Comparison of ENCODE assay signal across 9 mouse cellular contexts in genomic region chr10:80282481-80283441, GRCm38 (mm10). TPM values are rescaled to one million over a fixed set of nuclear protein-coding genes. Genes with fewer than 3 reads are reported as not detected.
DNase-seq lines count a peak whose midpoint lies in the region; ATAC-seq and TF ChIP-seq lines count a peak whose summit lies in the region.
"Had no signal": no experiment of that assay in that cellular context is flagged by ENCODE, and none has a peak within 500 bp of the region (broad histone marks: within the 10 kb centered on the region; RNA-seq: fewer than 3 reads in every experiment).

No protein-coding gene starts in this region.

- H3K4me2 ChIP-seq in heart, embryonic 12.5 days = no peak overlapping the region
- no peak overlapping the region for H3K4me2 ChIP-seq in limb, embryonic 15.5 days
- H3K4me2 ChIP-seq in kidney, postnatal 0 days (ENCODE audit: low read length) = no peak overlapping the region

- peaks cover 22% of the 10 kb centered on the region for H3K4me1 ChIP-seq in heart, embryonic 12.5 days (replicated peaks)
- H3K4me1 ChIP-seq in limb, embryonic 15.5 days = 0 out of 2 replicates have a peak, but pooled peaks cover 6% of the 10 kb centered on the region
- peaks cover 14% of the 10 kb centered on the region; the same call in 1 of the 2 replicates for H3K4me1 ChIP-seq in limb, embryonic 10.5 days
- H3K4me1 ChIP-seq in kidney, postnatal 0 days (replicated peaks; ENCODE audit: insufficient read depth, low read length) = no peaks in the 10 kb centered on the region
- H3K4me1 ChIP-seq in small intestine, adult 2 months (ENCODE audit: control insufficient read depth, insufficient read depth, insufficient read length, low read length) = peaks cover 13% of the 10 kb centered on the region

- H3K9ac ChIP-seq in heart, embryonic 12.5 days = no peak overlapping the region
- H3K9ac ChIP-seq in limb, embryonic 15.5 days = no peak overlapping the region
- H3K9ac ChIP-seq in kidney, postnatal 0 days (ENCODE audit: low read depth, low read length) = no peak overlapping the region

- H3K27ac ChIP-seq in heart, embryonic 12.5 days (ENCODE audit: poor library complexity, severe bottlenecking) = 0 out of 2 replicates have a peak overlapping the region, but pooled peaks have one; percentile 20
- H3K27ac ChIP-seq in limb, embryonic 15.5 days = 0 out of 2 replicates have a peak overlapping the region, but pooled peaks have one; percentile 51
- H3K27ac ChIP-seq in limb, embryonic 10.5 days = no peak overlapping the region
- peak overlapping the region; percentile 82 for H3K27ac ChIP-seq in kidney, postnatal 0 days
- peak overlapping the region; percentile 51; the same call in 1 of the 2 replicates for H3K27ac ChIP-seq in small intestine, adult 2 months (ENCODE audit: insufficient read depth, low read depth, low read length)

- intact Hi-C loops in heart, postnatal 14 days (cut with DNase I) = no loop called here

- TF ChIP-seq POLR2A in small intestine, adult 2 months (IDR thresholded peaks at IDR 0.05; ENCODE audit: low read depth, low read length) = no peak

- no peaks in the 10 kb centered on the region for H3K9me3 ChIP-seq in heart, embryonic 12.5 days (replicated peaks)
- H3K9me3 ChIP-seq in limb, embryonic 15.5 days = no peaks in the 10 kb centered on the region
- H3K9me3 ChIP-seq in limb, embryonic 10.5 days (replicated peaks) = no peaks in the 10 kb centered on the region
- no peaks in the 10 kb centered on the region for H3K9me3 ChIP-seq in kidney, postnatal 0 days (replicated peaks; ENCODE audit: low read length)

- WGBS in heart, embryonic 12.5 days = 84% methylated on average over 20 of the region's 20 CpGs
- 80% methylated on average over 20 of the region's 20 CpGs for WGBS in limb, embryonic 15.5 days
- 91% methylated on average over 20 of the region's 20 CpGs for WGBS in limb, embryonic 10.5 days
- WGBS in kidney, postnatal 0 days = 79% methylated on average over 20 of the region's 20 CpGs
- 44% methylated on average over 20 of the region's 20 CpGs for WGBS in small intestine, adult 2 months

- peaks cover 96% of the 10 kb centered on the region for H3K36me3 ChIP-seq in heart, embryonic 12.5 days
- peaks cover 95% of the 10 kb centered on the region for H3K36me3 ChIP-seq in limb, embryonic 15.5 days
- H3K36me3 ChIP-seq in limb, embryonic 10.5 days = peaks cover 99% of the 10 kb centered on the region
- peaks cover 71% of the 10 kb centered on the region for H3K36me3 ChIP-seq in kidney, postnatal 0 days (ENCODE audit: insufficient read depth, low read length)
- H3K36me3 ChIP-seq in small intestine, adult 2 months (ENCODE audit: control insufficient read depth, insufficient read depth, low read length) = peaks cover 73% of the 10 kb centered on the region

- H3K27me3 ChIP-seq in heart, embryonic 12.5 days (replicated peaks) = no peaks in the 10 kb centered on the region
- H3K27me3 ChIP-seq in limb, embryonic 15.5 days = no peaks in the 10 kb centered on the region
- H3K27me3 ChIP-seq in limb, embryonic 10.5 days (ENCODE audit: low read depth, poor library complexity, severe bottlenecking) = no peaks in the 10 kb centered on the region
- H3K27me3 ChIP-seq in kidney, postnatal 0 days (ENCODE audit: insufficient read depth, low read length) = no peaks in the 10 kb centered on the region
- H3K27me3 ChIP-seq in small intestine, adult 2 months (ENCODE audit: control insufficient read depth, insufficient read depth, low read length) = no peaks in the 10 kb centered on the region

- H3K4me3 ChIP-seq in heart, embryonic 12.5 days = no peak overlapping the region
- no peak overlapping the region for H3K4me3 ChIP-seq in limb, embryonic 15.5 days
- H3K4me3 ChIP-seq in limb, embryonic 10.5 days = no peak overlapping the region
- no peak overlapping the region for H3K4me3 ChIP-seq in kidney, postnatal 0 days (replicated peaks; ENCODE audit: low read depth, low read length)
- H3K4me3 ChIP-seq in small intestine, adult 2 months (ENCODE audit: low read depth, low read length) = no peak overlapping the region

- no peak for ATAC-seq in heart, embryonic 12.5 days (ENCODE audit: insufficient number of reproducible peaks, low FRiP score)
- no peak for ATAC-seq in limb, embryonic 15.5 days (ENCODE audit: insufficient number of reproducible peaks, low FRiP score, low TSS enrichment, low read depth)
- no peak for ATAC-seq in kidney, postnatal 0 days (replicated peaks; ENCODE audit: low FRiP score, low read depth)

- no peak for DNase-seq in heart, postnatal 14 days
- no peak for DNase-seq in limb, embryonic 10.5 days (ENCODE audit: low spot score)
- DNase-seq in kidney, postnatal 0 days (ENCODE audit: low spot score) = no peak
- no peak for DNase-seq in B cell, adult 2 months
- no peak for DNase-seq in right cerebral cortex, postnatal 14 days
- DNase-seq: left cerebral cortex, postnatal 4 days had no signal

- no peak for TF ChIP-seq CTCF in kidney, postnatal 0 days (IDR thresholded peaks at IDR 0.05; ENCODE audit: low read depth)
- no peak for TF ChIP-seq CTCF in small intestine, adult 2 months (IDR thresholded peaks at IDR 0.05; ENCODE audit: extremely low read depth, insufficient read length, insufficient replicate concordance, low read depth, low read length)

RNA-seq across cellular contexts. Expression of gene Rps15, which starts 9.5 kb away (rescaled TPM):
- polyA plus RNA-seq in heart, embryonic 12.5 days (2016; fragmentation: Nextera tagmentation; extraction: Ambion mirVana) = 577 and 591 TPM in 2 replicates
- 100 to 1,000 TPM; 652 to 716 TPM for total RNA-seq in heart, postnatal 14 days (2021)
- 842 and 925 TPM in 2 replicates for polyA plus RNA-seq in limb, embryonic 15.5 days (2015; fragmentation: Nextera tagmentation; extraction: Ambion mirVana)
- 1,092 and 1,255 TPM in 2 replicates for polyA plus RNA-seq in limb, embryonic 10.5 days (2016; fragmentation: Nextera tagmentation; extraction: Ambion mirVana)
- polyA plus RNA-seq in kidney, postnatal 0 days (2015; fragmentation: Nextera tagmentation; extraction: Ambion mirVana) = 974 and 1,069 TPM in 2 replicates
- 741 and 887 TPM in 2 replicates for polyA plus RNA-seq in small intestine, adult 2 months (2012; rRNA removed)

RNA-seq across cellular contexts. Expression of gene Apc2, which starts 13.0 kb away (rescaled TPM):
- 0.89 and 1.4 TPM in 2 replicates for polyA plus RNA-seq in heart, embryonic 12.5 days (2016; fragmentation: Nextera tagmentation; extraction: Ambion mirVana)
- 1 to 10 TPM; 2.3 to 3.6 TPM for total RNA-seq in heart, postnatal 14 days (2021)
- polyA plus RNA-seq in limb, embryonic 15.5 days (2015; fragmentation: Nextera tagmentation; extraction: Ambion mirVana) = 1.5 TPM in 2 replicates
- polyA plus RNA-seq in limb, embryonic 10.5 days (2016; fragmentation: Nextera tagmentation; extraction: Ambion mirVana) = 0.90 and 2.9 TPM in 2 replicates
- 0.51 and 0.86 TPM in 2 replicates for polyA plus RNA-seq in kidney, postnatal 0 days (2015; fragmentation: Nextera tagmentation; extraction: Ambion mirVana)
- 0.65 and 0.96 TPM in 2 replicates for polyA plus RNA-seq in small intestine, adult 2 months (2012; rRNA removed)

RNA-seq across cellular contexts. Expression of gene Dazap1, which starts 21.5 kb away (rescaled TPM):
- polyA plus RNA-seq in heart, embryonic 12.5 days (2016; fragmentation: Nextera tagmentation; extraction: Ambion mirVana) = 37.4 and 41.9 TPM in 2 replicates
- total RNA-seq in heart, postnatal 14 days (2021) = 10 to 100 TPM; 68.2 to 76.3 TPM
- 56.8 and 59.7 TPM in 2 replicates for polyA plus RNA-seq in limb, embryonic 15.5 days (2015; fragmentation: Nextera tagmentation; extraction: Ambion mirVana)
- 61.2 and 66.2 TPM in 2 replicates for polyA plus RNA-seq in limb, embryonic 10.5 days (2016; fragmentation: Nextera tagmentation; extraction: Ambion mirVana)
- 43.7 and 44.6 TPM in 2 replicates for polyA plus RNA-seq in kidney, postnatal 0 days (2015; fragmentation: Nextera tagmentation; extraction: Ambion mirVana)
- 46.6 and 89.3 TPM in 2 replicates for polyA plus RNA-seq in small intestine, adult 2 months (2012; rRNA removed)

RNA-seq across cellular contexts. Expression of gene Gamt, which starts 21.9 kb away (rescaled TPM):
- polyA plus RNA-seq in heart, embryonic 12.5 days (2016; fragmentation: Nextera tagmentation; extraction: Ambion mirVana) = 55.5 and 58.9 TPM in 2 replicates
- 10 to 100 TPM; 11.6 to 14.5 TPM for total RNA-seq in heart, postnatal 14 days (2021)
- 64.4 and 127 TPM in 2 replicates for polyA plus RNA-seq in limb, embryonic 15.5 days (2015; fragmentation: Nextera tagmentation; extraction: Ambion mirVana)
- polyA plus RNA-seq in limb, embryonic 10.5 days (2016; fragmentation: Nextera tagmentation; extraction: Ambion mirVana) = 14.4 and 18.4 TPM in 2 replicates
- 25.5 and 26.0 TPM in 2 replicates for polyA plus RNA-seq in kidney, postnatal 0 days (2015; fragmentation: Nextera tagmentation; extraction: Ambion mirVana)
- 13.1 and 55.2 TPM in 2 replicates for polyA plus RNA-seq in small intestine, adult 2 months (2012; rRNA removed)

RNA-seq across cellular contexts. Expression of gene Ndufs7, which starts 33.8 kb away (rescaled TPM):
- polyA plus RNA-seq in heart, embryonic 12.5 days (2016; fragmentation: Nextera tagmentation; extraction: Ambion mirVana) = 438 and 454 TPM in 2 replicates
- total RNA-seq in heart, postnatal 14 days (2021) = 100 to 1,000 TPM; 728 to 743 TPM
- 301 and 304 TPM in 2 replicates for polyA plus RNA-seq in limb, embryonic 15.5 days (2015; fragmentation: Nextera tagmentation; extraction: Ambion mirVana)
- polyA plus RNA-seq in limb, embryonic 10.5 days (2016; fragmentation: Nextera tagmentation; extraction: Ambion mirVana) = 311 and 345 TPM in 2 replicates
- 537 and 556 TPM in 2 replicates for polyA plus RNA-seq in kidney, postnatal 0 days (2015; fragmentation: Nextera tagmentation; extraction: Ambion mirVana)
- 800 and 1,176 TPM in 2 replicates for polyA plus RNA-seq in small intestine, adult 2 months (2012; rRNA removed)
